Mouse (Mus musculus) bone marrow macrophage, adult 2 months (primary cell): ENCODE results near the gene Spred3.
"Not testable (repeated sequence)": the region's sequence is repeated elsewhere in the genome, so short reads cannot be mapped to it uniquely, and the experiment has no call there.

Source experiments
- CTCF ChIP-seq: IDR thresholded peaks from 2 replicates; pipeline ENCODE4 v1.5.1; 2012; ENCODE audit warnings: low read depth, mild to moderate bottlenecking, low read length, moderate library complexity
- POLR2A ChIP-seq: IDR thresholded peaks from 2 replicates; pipeline ENCODE4 v1.6.1; 2012; ENCODE audit warnings: mild to moderate bottlenecking, low read depth, low read length, borderline replicate concordance

DNA sequence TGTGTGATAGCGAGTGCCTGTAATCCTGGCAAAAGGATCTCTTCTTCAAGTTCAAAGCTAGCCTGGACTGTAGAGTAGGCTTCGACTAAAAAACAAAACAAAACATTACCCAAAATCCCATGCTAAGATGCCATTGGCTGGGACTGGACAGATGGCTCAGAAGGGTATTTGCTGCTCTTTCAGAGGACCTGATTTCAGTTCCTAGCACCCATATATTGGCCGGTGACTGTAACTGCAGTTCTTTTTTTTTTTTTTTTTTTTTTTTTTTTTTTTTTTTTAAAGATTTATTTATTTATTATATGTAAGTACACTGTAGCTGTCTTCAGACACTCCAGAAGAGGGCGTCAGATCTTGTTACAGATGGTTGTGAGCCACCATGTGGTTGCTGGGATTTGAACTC, 31.0 kb downstream of the Spred3 start:
- TF ChIP-seq CTCF, POLR2A: not testable (repeated sequence)
